Mouse (Mus musculus) embryonic fibroblast, embryonic 13.5 days (primary cell): ENCODE data around the gene Foxn1. TPM values are rescaled to one million over a fixed set of nuclear protein-coding genes. Genes with fewer than 3 reads are reported as not detected.
A peak's percentile ranks its signal among the peaks of the same experiment; 100 is the strongest.

Experiments
- H3K27ac ChIP-seq: 2 replicates; pipeline ENCODE4 v1.5.1; 2012; ENCODE audit warnings: low read length, control low read depth, inconsistent platforms; ENCODE audit not compliant: insufficient read depth
- H3K4me1 ChIP-seq: 2 replicates; pipeline ENCODE4 v1.6.1; 2011; ENCODE audit warnings: low read length; ENCODE audit not compliant: control insufficient read depth, insufficient read depth
- H3K4me3 ChIP-seq: 2 replicates; pipeline ENCODE4 v1.5.1; 2011; ENCODE audit warnings: mild to moderate bottlenecking, control low read depth, low read length; ENCODE audit not compliant: insufficient read depth
- CTCF ChIP-seq: IDR thresholded peaks from 2 replicates; pipeline ENCODE4 v1.5.1; 2011; ENCODE audit warnings: mild to moderate bottlenecking, control low read depth, low read length, moderate library complexity, borderline replicate concordance; ENCODE audit not compliant: insufficient read depth
- POLR2A ChIP-seq: IDR thresholded peaks from 2 replicates; pipeline ENCODE4 v1.6.1; 2011; ENCODE audit warnings: low read depth, mild to moderate bottlenecking, control low read depth, low read length, moderate library complexity
- polyA plus RNA-seq: library from polyadenylated mRNA; stranded (reverse); fragments of >200 nt; gene quantifications from 2 replicates; pipeline ENCODE4 v1.2.4, GENCODE M21; 2011; ENCODE audit warnings: low read depth; ENCODE audit not compliant: missing spikeins, insufficient read length

The Foxn1 gene
- polyA plus RNA-seq, 1 experiment = not detected

DNA sequence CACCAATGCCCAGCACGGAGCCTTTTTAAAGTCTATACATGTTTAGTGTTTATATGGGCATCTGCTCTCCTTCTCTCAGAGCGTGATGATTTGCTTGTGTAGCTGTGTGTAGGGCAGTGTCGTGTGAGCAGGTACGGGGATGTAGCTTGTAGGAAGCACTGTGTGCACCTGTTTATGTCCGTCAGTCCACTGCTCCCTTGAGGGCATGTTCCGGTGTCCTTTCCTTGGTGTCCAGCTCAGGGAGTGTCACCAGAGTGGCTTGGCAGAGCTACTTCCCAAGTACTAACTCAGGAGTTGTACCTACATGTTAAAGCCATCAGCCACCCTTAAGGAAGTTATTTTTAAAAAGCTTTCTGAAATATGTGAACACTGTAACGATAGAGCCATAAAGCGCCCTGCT is 49.3 kb downstream of the Foxn1 start:
- H3K4me3 ChIP-seq = no peak overlapping the region
- no peaks in the 10 kb centered on the region for H3K4me1 ChIP-seq
- H3K27ac ChIP-seq = no peak overlapping the region
- TF ChIP-seq CTCF (no peak), POLR2A (no peak)

DNA sequence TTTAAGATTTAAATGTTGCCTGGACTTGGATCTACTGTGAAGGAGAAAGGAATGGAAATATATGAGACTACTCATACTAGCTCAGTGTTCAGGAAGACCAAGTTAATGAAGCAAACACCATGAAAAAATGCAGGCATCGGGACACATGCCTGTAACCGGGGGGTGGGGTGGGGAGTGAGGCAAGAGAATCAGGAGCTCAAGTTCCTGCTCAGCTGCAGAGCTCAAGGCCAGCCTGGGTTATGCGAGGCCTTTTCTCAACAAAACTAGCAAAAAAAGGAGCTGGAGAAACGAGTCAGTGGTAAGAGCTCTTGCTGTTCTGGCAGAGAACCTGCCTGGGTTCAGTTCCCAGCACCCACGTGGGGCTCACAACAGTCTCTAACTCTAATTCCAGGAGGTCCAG is 52.4 kb downstream of the Foxn1 start:
- H3K4me3 ChIP-seq = no peak overlapping the region
- TF ChIP-seq POLR2A = no peak
- TF ChIP-seq CTCF = no peak
- no peak overlapping the region for H3K27ac ChIP-seq

DNA sequence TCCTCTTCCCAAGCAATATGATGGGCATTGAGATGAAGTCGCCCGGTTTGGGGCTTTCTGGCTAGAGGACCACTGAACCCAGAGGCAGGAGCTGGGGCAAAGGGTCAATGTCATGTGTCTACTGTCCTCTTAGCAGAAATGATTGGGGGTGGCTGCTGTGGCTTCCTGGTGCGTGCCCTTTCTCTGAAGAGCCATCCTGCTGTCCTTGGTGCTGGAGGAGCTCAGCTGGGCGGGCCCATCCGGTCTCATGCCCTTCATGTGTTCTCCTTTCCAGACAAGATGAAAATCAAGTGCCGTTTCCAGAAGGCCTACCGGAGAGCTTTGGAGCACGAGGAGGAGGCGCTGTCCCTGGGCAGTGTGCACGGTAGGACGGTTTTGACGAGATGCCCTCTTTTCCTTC is 53.7 kb downstream of the Foxn1 start:
- H3K4me1 ChIP-seq = no peaks in the 10 kb centered on the region
- no peak overlapping the region for H3K4me3 ChIP-seq
- no peak for TF ChIP-seq CTCF
- no peak for TF ChIP-seq POLR2A
- H3K27ac ChIP-seq = no peak overlapping the region

More for the DNA sequence above, 52.4 kb downstream of the Foxn1 start:
- no peaks in the 10 kb centered on the region for H3K4me1 ChIP-seq

DNA sequence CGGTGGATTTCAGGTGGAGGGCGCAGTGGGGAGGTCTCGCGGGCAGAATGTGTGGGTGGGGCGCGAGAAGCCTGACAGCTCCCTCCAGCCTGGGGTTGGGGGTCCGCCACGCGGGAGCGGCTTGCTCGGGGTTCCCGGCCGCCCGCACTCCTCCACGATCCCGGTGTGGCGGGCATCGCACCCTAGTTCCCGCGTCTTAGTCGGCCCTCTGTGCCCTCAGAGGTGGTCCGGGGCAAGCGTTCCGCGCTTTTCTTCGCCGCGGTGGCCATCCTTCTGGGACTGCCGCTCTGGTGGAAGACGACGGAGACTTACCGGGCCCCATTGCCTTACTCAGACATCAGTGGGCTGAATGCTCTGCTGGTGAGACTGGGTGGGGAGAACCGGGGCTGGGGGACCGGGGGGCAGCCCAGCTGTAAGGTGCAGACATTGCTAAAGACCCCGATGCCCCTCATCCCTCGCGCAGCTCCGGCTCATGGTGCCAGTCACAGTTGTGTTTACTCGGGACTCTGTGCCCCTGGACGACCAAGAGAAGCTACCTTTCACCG is 57.8 kb downstream of the Foxn1 start:
- peak overlapping the region; percentile 64 for H3K4me3 ChIP-seq
- no peaks in the 10 kb centered on the region for H3K4me1 ChIP-seq
- no peak overlapping the region for H3K27ac ChIP-seq
- TF ChIP-seq POLR2A (no peak), CTCF (no peak)

DNA sequence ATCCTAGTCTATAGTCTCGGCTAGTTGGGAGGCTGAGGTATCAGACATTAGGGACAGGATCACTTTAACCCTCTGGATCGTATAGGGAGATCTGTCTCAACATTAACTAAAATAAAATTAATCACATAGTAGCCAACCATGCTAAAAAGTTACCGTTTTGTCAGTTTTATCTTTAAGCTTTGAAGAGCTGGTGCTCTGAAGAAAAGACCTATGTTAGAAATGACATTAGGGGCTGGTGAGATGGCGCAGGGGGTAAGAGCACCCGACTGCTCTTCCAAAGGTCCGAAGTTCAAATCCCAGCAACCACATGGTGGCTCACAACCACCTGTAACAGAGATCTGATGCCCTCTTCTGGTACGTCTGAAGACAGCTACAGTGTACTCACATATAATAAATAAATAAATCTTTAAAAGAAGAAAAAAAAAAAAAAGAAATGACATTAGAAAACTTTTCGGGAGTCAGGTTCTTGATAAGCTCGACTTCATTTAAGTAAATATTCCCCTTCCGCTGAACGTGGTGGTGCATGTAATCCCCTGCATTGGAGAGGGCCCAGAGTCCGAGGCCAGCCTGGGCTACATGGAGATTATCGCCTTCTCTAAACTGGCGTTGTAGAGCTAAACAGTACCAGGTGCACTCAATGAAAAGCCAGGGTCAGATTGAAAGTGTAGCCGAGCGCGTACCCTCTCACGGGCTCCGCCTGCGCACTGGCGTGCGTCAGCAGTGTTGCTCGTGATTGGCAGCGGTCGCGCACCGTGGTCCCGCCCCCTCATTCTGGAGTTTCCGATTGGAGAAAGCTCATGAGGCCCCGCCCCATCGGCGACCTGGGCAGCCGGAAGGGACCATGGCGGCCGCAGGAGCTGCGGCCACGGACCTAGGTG is 58.5 kb downstream of the Foxn1 start, which contains the start of gene Pigs:
Pigs (plus strand) TSS at position 782 of the 878 bp plus-strand sequence.
- TF ChIP-seq POLR2A = peak; percentile 80
- TF ChIP-seq CTCF = no peak
- peak within 1 kb of the TSS; percentile 64 for H3K4me3 ChIP-seq
- no peaks in the 10 kb centered on the region for H3K4me1 ChIP-seq
- H3K27ac ChIP-seq = no peak within 1 kb of the TSS

DNA sequence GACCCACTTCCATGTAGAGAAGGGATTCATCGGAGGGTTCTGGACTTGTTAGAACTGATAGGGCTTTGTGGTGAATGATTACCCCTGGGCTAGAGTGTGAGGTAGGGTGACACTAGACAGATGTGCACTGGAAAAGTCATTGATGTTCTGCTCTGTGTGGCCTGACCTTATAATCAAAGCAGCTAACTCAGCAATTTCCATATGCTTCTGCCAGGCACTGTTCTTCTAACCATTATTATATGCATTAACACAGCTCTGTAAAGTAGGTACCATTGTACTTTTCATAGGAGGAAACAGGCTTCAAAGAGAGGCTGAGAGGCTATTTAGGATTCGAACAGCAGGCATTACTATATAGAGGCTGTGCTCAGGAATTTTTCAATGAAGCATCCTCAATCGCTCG is 59.1 kb downstream of the Foxn1 start:
- TF ChIP-seq POLR2A = no peak
- TF ChIP-seq CTCF = no peak
- no peak overlapping the region for H3K27ac ChIP-seq
- H3K4me1 ChIP-seq = no peaks in the 10 kb centered on the region
- H3K4me3 ChIP-seq = no peak overlapping the region

DNA sequence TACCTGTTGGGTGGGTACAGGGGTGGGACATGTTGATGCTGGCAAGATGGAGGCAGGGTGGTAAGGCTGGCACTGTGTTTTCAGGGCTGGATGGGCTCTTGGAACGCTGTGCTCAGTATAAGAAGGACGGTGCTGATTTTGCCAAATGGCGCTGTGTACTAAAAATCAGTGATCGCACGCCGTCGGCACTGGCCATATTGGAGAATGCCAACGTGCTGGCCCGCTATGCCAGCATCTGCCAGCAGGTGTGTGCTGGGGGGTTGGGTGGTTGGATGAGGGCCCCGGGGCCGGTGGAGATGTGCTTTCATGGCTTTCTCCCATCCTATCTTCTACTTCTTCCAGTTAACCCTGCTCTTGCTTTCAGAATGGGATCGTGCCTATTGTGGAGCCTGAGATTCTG is 61.4 kb downstream of the Foxn1 start:
- TF ChIP-seq POLR2A (no peak), CTCF (no peak)

DNA sequence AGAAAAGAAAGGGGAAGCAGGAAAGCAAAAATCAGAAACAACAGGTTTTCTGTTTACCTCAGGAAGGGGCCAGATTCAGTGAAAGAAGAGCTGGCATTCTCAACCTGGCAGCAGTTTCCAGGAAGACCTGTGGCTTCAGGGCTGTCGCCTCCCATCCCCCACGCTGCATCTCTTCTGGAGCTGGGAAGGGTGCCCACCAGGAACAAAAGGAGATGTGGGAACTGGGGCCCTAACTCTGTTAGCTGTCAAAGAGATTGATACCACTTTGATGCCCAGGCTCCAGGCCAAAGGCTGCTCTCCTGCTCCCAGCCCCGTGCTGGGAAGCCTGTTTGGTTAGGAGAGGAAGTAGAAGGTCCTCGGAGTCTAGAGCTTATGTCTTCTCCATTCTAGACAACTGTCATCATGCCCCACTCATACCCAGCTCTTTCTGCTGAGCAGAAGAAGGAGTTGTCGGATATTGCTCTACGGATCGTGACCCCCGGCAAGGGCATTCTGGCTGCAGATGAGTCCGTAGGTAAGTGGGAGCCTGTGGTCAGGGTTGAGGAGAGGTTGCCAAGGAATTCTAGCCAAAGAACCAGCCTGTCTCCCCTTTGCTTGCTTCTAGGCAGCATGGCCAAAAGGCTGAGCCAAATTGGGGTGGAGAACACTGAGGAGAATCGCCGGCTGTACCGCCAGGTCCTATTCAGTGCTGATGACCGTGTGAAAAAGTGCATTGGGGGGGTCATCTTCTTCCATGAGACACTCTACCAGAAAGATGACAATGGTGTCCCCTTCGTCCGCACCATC is 62.2 kb downstream of the Foxn1 start:
- no peak for TF ChIP-seq POLR2A
- TF ChIP-seq CTCF = no peak
- H3K27ac ChIP-seq = no peak overlapping the region
- no peak overlapping the region for H3K4me3 ChIP-seq
- H3K4me1 ChIP-seq = no peaks in the 10 kb centered on the region

More for the DNA sequence above, 61.4 kb downstream of the Foxn1 start:
- no peaks in the 10 kb centered on the region for H3K4me1 ChIP-seq
- no peak overlapping the region for H3K27ac ChIP-seq
- no peak overlapping the region for H3K4me3 ChIP-seq

DNA sequence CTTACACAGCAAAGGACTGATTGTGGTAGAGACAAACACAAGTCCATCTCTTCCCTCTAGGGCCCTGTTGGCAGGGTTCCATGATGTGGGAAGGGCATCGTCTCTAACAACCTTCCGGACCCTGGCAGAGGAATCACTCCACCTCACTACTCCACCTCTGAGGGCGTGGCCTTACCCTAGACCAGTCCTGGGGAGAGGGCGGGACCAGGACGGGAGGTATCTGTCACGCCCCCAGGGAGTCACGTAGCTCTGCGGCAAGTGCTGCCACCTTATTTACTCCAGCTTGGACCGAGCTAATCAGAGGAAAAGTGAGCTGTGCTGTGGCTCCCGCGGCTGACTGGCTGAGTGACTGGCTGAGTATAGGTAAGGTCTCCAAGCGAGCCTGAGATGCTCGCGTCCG is 63.5 kb downstream of the Foxn1 start, which contains the start of gene Aldoc:
Aldoc (plus strand) TSS at position 109 of the 400 bp plus-strand sequence.
- H3K4me3 ChIP-seq = no peak within 1 kb of the TSS
- no peaks in the 10 kb centered on the region for H3K4me1 ChIP-seq
- no peak within 1 kb of the TSS for H3K27ac ChIP-seq
- peak; percentile 18; the same call in 1 of the 2 replicates for TF ChIP-seq POLR2A
- no peak for TF ChIP-seq CTCF
